Mouse (Mus musculus) heart, embryonic 11.5 days (tissue): ENCODE measurements at regions not wholly inside any gene's neighbourhood (a gene's known extent, or its start where the extent isn't known, plus 50 kb on each side); places are given as distances from the start of the nearest gene placed in this dataset.

Experiments
- ATAC-seq: fragments of 200-750 bp; cut with Nextera tagmentation; replicated peaks from 2 replicates; pipeline ENCODE4 v1.8.0; 2017; ENCODE audit warnings: moderate library complexity; ENCODE audit not compliant: insufficient number of reproducible peaks, low FRiP score, low TSS enrichment
- H3K27ac ChIP-seq: fragments of 300-500 bp; sonication (generic); 2 replicates; pipeline ENCODE4 v1.5.1; 2014; ENCODE audit warnings: mild to moderate bottlenecking, low read depth, low read length
- H3K27me3 ChIP-seq: fragments of 300-500 bp; sonication (generic); 2 replicates; pipeline ENCODE4 v1.6.1; 2014; ENCODE audit warnings: mild to moderate bottlenecking, low read length, mixed read lengths; ENCODE audit not compliant: control insufficient read depth, insufficient read depth
- H3K36me3 ChIP-seq: fragments of 300-500 bp; sonication (generic); 2 replicates; pipeline ENCODE4 v1.6.1; 2014; ENCODE audit warnings: mild to moderate bottlenecking, low read length, moderate library complexity, mixed read lengths; ENCODE audit not compliant: control insufficient read depth, insufficient read depth
- H3K4me1 ChIP-seq: fragments of 300-500 bp; sonication (generic); 2 replicates; pipeline ENCODE4 v1.6.1; 2014; ENCODE audit warnings: low read length; ENCODE audit not compliant: control insufficient read depth, insufficient read depth
- H3K4me2 ChIP-seq: fragments of 300-500 bp; sonication (generic); 2 replicates; pipeline ENCODE4 v1.6.1; 2014; ENCODE audit warnings: mild to moderate bottlenecking, moderate library complexity
- H3K4me3 ChIP-seq: fragments of 300-500 bp; sonication (generic); 2 replicates; pipeline ENCODE4 v1.5.1; 2014; ENCODE audit warnings: low read depth, low read length
- H3K9ac ChIP-seq: fragments of 300-500 bp; sonication (generic); 2 replicates; pipeline ENCODE4 v1.6.1; 2014; ENCODE audit warnings: mild to moderate bottlenecking, low read depth, low read length, moderate library complexity
- H3K9me3 ChIP-seq: fragments of 300-500 bp; sonication (generic); replicated peaks from 2 replicates; pipeline ENCODE4 v1.6.1; 2016; ENCODE audit warnings: low read length; ENCODE audit not compliant: control insufficient read depth
- WGBS: fragments of 180-500 bp; shearing (Covaris S2); extraction: QIAGEN DNeasy Blood & Tissue Kit; methylation state at CpG from one replicate; pipeline ENCODE4 v1.1.7; 2014; ENCODE audit not compliant: insufficient replicate concordance; 5-methylcytosine and 5-hydroxymethylcytosine counted together

DNA sequence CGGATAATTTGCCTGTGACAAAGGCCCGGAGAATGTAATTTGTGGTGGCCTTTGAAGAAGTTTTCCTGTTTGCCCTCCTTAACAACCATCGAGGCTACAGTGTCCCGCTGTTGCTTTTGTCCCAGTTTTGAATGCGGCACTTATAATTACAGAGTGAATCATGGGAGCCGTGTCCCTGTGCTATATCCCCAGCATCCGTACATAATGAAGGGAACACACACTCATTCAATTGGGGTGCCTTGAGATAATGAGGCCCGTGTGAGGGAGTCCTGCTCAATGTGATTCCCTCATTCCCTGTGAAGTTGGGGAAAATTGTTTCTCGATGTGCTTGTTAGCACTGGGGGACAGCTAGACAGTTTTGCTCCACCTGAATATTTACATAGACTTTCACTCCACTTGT, 528.9 kb upstream of the Tenm3 start:
- Histone ChIP-seq H3K9ac (no peak overlapping the region), H3K27me3 (no peaks in the 10 kb centered on the region), H3K9me3 (no peaks in the 10 kb centered on the region), H3K4me2 (no peak overlapping the region), H3K36me3 (no peaks in the 10 kb centered on the region), H3K4me3 (no peak overlapping the region), H3K4me1 (no peaks in the 10 kb centered on the region), H3K27ac (no peak overlapping the region)
- 90% methylated on average over 9 of the region's 9 CpGs for WGBS
- ATAC-seq = no peak

DNA sequence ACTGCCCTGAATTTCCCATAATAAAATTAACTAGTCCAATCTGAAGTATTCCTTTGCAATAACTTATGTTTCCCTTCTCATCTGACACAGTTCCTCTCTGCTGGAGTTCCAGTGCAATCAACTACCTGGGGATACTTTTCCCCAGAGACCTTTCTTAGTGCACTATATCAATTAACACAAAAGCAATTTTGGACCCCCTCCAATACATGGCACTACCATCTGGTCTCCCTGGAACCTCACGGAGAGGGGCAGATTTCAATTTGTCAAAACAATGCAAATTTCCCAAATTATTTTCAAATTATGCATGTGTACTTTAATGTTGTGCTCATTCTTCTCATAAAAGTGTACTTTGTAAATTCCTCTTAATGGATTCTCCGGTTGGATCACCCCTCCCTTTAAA, 518.9 kb upstream of the Tenm3 start:
- H3K27me3 ChIP-seq = no peaks in the 10 kb centered on the region
- no peaks in the 10 kb centered on the region for H3K9me3 ChIP-seq
- H3K4me1 ChIP-seq = no peaks in the 10 kb centered on the region
- H3K4me3 ChIP-seq = no peak overlapping the region
- WGBS = 89% methylated on average over 2 of the region's 2 CpGs
- H3K9ac ChIP-seq = no peak overlapping the region
- no peak for ATAC-seq
- H3K4me2 ChIP-seq = no peak overlapping the region
- no peaks in the 10 kb centered on the region for H3K36me3 ChIP-seq
- no peak overlapping the region for H3K27ac ChIP-seq

DNA sequence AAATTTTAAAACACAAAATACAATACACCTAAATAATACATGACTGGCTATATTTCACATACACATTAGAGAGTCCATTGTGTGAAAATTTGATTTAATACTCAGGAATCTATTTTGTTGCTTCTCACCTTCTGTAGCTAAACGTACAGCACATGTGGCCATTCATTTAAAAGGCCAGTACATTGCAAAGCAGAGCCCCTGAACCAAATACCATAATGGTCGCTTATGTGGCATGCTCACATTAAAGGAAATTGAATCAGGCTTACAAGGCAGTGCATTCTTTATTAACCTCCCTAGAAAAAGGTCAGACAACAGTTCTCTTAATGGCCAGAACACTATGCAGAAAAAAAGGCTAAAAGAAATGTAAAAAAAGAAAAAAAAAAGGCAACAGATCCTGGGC, 517.7 kb upstream of the Tenm3 start:
- ATAC-seq = no peak
- no peaks in the 10 kb centered on the region for H3K27me3 ChIP-seq
- no peaks in the 10 kb centered on the region for H3K9me3 ChIP-seq
- no peak overlapping the region for H3K4me2 ChIP-seq
- H3K4me1 ChIP-seq = no peaks in the 10 kb centered on the region
- WGBS = 80% methylated on average over 2 of the region's 2 CpGs
- H3K9ac ChIP-seq = no peak overlapping the region
- H3K27ac ChIP-seq = no peak overlapping the region
- no peaks in the 10 kb centered on the region for H3K36me3 ChIP-seq
- no peak overlapping the region for H3K4me3 ChIP-seq

DNA sequence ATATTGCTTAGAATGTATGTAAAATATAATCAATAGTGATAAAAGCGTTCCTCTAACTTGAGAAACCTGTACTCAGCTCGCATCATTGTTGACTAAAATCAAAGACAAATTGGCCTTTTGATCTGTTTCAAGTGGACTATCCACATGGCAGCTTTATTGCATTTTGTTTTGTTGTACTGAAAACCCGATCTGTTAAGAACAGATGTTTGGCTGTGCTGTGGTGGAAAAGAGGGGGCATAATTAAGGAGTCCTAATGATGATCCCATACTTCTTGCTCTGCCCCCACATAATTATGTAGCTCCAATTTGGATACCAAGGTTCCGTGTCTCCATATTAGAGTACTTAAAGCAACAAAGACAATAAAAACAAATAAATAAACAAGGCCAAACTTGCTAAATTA, 516.4 kb upstream of the Tenm3 start:
- ATAC-seq = no peak
- Histone ChIP-seq H3K4me3 (no peak overlapping the region), H3K27me3 (no peaks in the 10 kb centered on the region), H3K4me1 (no peaks in the 10 kb centered on the region), H3K36me3 (no peaks in the 10 kb centered on the region), H3K4me2 (no peak overlapping the region), H3K27ac (no peak overlapping the region), H3K9me3 (no peaks in the 10 kb centered on the region), H3K9ac (no peak overlapping the region)
- WGBS = 84% methylated on average over 4 of the region's 4 CpGs

DNA sequence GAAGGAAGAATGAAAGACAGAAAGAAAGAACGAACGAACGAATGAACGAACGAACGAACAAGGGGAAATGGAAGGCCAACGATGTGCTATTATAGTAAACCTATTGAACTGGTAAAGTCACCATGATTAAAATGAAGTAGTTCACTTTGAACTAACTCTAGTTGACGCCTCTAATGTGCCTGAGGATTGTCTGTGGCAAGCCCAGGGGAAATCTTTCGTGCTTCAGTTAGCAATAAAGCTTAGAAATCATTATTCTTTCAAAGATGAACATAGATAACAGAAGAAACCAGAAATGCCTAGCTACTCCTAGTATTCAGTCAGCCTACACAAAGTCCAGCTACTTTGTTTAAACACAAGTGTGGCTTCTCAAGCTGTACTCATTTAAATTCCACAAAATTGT, 515.9 kb upstream of the Tenm3 start:
- Histone ChIP-seq H3K9me3 (no peaks in the 10 kb centered on the region), H3K4me3 (no peak overlapping the region), H3K9ac (no peak overlapping the region), H3K27ac (no peak overlapping the region), H3K4me1 (no peaks in the 10 kb centered on the region), H3K27me3 (no peaks in the 10 kb centered on the region), H3K4me2 (no peak overlapping the region), H3K36me3 (no peaks in the 10 kb centered on the region)
- no peak for ATAC-seq
- WGBS = 88% methylated on average over 9 of the region's 9 CpGs

DNA sequence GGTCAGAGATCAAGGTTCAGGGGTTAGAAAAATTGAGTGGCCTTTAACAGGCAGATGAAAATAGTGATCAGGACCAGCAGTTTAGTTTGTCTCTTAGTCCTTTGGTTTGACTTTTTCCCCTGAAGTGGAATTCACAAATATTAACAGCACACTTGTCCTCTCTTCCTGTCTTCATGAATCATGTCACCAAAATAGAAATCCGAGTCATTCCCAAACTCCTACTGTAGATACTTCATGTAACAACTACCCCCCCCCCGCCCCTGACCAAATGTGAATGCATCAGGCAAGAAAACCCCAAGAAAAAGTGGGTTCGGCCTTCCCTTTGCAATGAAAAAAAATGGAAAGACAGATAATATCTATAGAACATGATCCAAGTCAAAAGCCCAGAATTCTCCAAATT, 504.9 kb upstream of the Tenm3 start:
- no peak overlapping the region for H3K9ac ChIP-seq
- no peaks in the 10 kb centered on the region for H3K9me3 ChIP-seq
- no peak for ATAC-seq
- 76% methylated on average over 3 of the region's 3 CpGs for WGBS
- no peaks in the 10 kb centered on the region for H3K36me3 ChIP-seq
- H3K27me3 ChIP-seq = no peaks in the 10 kb centered on the region
- no peak overlapping the region for H3K4me3 ChIP-seq
- no peak overlapping the region for H3K27ac ChIP-seq
- no peak overlapping the region for H3K4me2 ChIP-seq
- H3K4me1 ChIP-seq = no peaks in the 10 kb centered on the region

DNA sequence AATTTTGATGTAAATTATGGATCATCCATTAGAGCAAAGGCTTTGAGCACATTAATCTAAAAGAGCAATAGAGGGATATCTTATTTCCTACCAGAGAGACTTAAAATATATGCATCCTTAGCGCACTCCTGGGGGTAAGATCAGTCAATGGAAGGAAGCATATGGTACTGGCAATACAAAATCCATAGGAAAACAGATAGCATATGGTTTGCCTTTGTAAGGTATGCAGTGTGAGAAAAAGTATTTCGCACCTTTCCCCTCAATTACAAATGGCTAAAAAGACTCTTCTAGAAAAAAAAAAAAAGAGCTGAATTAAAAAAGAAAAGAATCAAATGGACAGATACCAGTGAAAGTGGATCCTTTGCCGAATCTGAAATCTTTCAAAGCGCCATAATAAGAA, 495.0 kb upstream of the Tenm3 start:
- Histone ChIP-seq H3K4me2 (no peak overlapping the region), H3K9me3 (no peaks in the 10 kb centered on the region), H3K4me3 (no peak overlapping the region), H3K4me1 (no peaks in the 10 kb centered on the region), H3K9ac (no peak overlapping the region), H3K36me3 (no peaks in the 10 kb centered on the region), H3K27ac (no peak overlapping the region), H3K27me3 (no peaks in the 10 kb centered on the region)
- 85% methylated on average over 4 of the region's 4 CpGs for WGBS
- ATAC-seq = no peak

DNA sequence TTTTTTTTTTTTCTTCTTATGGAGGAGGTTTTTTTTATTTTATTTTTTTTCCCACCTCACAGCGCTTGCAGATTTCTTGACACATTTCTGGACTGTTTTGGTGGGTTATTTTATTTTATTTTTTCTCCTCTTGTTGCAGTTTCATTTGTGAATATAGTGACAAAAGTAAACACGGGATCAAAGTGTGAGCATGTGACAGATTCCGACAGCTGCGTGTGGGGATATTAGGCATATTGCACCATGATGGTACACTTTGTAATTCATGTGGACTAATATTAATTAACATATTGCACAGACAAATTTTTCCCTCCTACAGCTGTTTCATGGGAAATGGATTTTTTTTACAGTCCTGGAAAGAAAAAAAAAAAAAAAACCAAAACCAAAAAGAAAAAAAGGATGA, 483.2 kb upstream of the Tenm3 start:
- Histone ChIP-seq H3K27me3 (no peaks in the 10 kb centered on the region), H3K9me3 (no peaks in the 10 kb centered on the region), H3K4me3 (no peak overlapping the region), H3K36me3 (no peaks in the 10 kb centered on the region), H3K4me2 (no peak overlapping the region), H3K9ac (no peak overlapping the region), H3K27ac (no peak overlapping the region), H3K4me1 (no peaks in the 10 kb centered on the region)
- 90% methylated on average over 4 of the region's 4 CpGs for WGBS
- no peak for ATAC-seq

DNA sequence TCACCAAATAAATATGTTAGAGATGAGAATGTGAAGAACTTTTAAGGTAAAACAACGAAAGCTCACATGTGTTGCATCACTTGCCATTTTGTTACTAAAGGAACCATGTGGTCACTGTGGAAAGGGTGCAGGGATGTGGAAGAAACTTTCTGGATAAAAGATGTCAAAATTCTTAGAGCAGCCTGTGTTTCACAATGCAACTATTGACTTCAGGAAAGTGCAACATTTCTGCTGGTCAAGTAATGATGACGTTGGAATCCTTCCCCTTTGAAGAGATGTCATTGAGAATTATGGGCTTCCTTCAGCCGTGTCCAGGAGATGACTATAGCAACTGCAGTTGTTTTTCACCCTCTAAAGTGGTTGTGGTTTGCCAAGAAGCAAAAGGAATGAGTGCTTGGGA, 477.7 kb upstream of the Tenm3 start:
- WGBS = 73% methylated on average over 3 of the region's 3 CpGs
- no peak overlapping the region for H3K9ac ChIP-seq
- H3K27me3 ChIP-seq = no peaks in the 10 kb centered on the region
- H3K4me1 ChIP-seq = no peaks in the 10 kb centered on the region
- no peak overlapping the region for H3K4me2 ChIP-seq
- no peaks in the 10 kb centered on the region for H3K9me3 ChIP-seq
- no peak overlapping the region for H3K27ac ChIP-seq
- ATAC-seq = no peak
- H3K4me3 ChIP-seq = no peak overlapping the region
- no peaks in the 10 kb centered on the region for H3K36me3 ChIP-seq
